Mouse (Mus musculus): ENCODE results near the gene Fads1. TPM values are rescaled to one million over a fixed set of nuclear protein-coding genes. Genes with fewer than 3 reads are reported as not detected.

Gene Fads1
- total RNA-seq, 2 experiments from 2014 or later, result 149 to 158 TPM

DNA sequence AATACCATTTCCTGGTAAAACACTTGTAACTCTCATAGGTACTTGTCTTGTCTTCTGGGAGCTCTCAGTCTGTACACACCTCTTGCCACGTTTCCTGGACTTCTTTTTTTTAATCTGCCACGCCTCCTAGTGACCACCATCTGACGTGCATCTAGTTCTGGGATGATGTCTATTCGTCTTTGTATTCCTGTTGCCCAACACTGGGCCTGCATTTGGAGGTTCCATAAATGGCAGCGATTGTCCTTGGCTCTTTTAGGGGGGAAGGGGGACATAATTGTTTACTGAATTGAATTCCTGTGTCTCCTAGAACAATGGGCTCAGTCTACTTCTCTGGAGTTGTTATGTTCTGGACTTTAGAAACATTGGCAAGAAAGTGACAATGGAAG lies 21.9 kb downstream of the Fads1 start:
- no peak for DNase-seq
- intact Hi-C loops (cut with DNase I), result no loop called here

DNA sequence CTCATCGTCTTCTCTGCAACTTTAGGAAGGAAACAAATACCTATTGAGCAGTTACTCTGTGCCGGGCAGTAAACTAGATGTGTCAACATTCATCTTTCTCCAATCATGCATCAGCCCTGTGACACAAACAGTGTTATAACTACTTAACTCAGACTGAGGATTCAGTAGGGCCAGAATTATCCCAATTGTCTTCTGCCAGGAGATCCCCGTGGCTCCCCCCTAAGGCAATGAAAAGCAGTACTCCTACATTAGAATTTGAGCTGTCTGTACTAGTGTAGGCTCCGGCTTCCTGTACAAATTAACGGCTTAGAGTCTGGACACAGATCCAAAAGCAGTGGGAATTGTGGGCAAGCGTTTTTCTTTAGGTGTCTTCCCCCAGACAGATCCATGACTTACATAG lies 22.4 kb downstream of the Fads1 start:
- DNase-seq, result no peak
- intact Hi-C loops (cut with DNase I), result no loop called here

DNA sequence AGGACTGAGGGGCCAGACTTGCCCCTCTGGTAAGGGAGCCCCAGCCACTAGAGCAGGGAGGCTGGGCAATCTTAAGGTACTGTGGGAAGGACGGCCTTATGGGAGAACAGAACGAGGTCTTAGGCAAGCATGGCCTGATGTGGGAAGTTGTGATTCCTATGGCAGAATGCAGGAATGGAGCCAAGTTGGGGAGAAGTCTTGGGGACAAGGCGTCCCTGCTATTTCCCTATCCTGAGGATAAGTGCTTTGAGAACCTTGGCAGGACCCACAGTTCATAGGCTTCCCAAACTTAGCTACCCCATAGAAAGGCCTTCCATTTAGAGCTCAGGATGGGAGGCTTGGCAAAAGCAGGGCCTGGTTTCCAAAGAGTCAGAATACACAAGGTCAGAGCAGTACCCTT lies 26.2 kb downstream of the Fads1 start:
- intact Hi-C loops (cut with DNase I), result no loop called here
- DNase-seq, result no peak

DNA sequence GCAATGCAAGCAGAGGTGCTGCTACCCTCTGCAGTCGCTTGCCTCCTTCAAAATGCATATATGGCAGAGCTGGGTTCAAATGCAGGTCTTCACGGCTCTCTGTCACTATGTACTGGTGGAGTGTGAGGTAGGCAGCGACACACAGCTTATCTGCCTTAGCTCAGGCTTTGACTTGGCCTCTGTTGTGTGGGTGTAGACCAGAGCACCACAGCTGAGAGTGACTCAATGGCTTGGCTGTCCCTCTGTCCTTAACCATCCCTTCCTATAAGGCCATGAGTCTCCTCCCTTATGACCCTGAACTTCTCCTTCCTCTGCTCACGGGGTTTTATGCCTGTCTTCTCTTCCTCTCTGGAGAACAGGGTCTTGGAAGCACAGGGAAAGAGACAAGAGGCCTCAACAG lies 28.2 kb downstream of the Fads1 start:
- intact Hi-C loops (cut with DNase I), result no loop called here
- DNase-seq, result no peak

DNA sequence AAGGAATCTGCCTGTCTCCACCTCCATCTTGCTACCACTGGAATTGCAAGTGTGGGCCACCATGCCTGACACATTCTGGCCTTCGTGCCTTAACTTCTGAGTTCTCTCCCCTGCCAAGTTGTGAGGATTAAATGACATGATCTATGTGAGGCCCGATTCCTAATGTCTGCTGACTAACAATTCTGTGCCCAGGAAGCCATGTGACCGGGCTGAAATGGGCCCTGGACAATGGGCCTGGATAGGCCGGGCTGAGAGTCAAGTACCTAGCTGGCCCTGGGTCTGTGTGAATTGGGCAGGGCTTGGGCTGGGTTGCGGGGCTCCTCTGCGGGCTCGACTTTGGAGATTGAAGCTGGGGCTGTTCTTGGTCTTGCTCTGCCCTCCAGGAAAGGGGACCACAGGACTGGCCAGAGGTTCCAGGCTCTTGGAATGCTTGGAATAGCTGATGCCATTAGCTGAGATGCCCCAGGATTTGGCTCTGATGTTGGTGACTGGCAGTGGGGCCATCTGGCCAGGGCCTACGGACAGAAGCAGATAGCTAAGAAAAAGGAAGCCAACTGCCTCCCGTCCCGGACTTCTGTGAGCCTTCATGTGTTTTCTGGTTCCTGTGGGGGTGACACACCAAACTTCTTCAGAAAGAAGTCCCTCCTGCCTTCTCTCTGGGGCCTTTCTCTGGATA lies 31.2 kb downstream of the Fads1 start:
- intact Hi-C loops (cut with DNase I), result no loop called here

DNA sequence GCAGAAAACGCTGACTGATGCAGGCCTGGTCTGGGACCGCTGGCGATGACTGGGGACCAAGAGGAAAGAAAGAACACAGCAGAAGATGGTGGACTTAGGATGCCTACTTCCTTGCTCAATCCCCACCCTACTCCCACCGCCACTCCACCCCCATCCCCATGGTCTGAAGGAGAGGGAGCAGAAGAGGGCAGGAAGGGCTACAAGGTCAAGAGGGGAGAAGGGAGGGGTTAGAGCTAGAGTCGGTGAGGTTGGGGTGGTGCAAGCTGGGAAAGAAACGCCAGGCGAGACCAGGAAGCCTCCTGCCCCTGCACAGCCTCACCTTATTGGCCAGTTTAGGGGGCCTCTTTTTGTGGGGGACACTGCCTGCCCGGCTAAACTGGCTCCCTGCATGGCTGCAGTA lies 33.4 kb downstream of the Fads1 start:
- intact Hi-C loops (cut with DNase I), result no loop called here
- no peak for DNase-seq

More for the DNA sequence above, 31.2 kb downstream of the Fads1 start:
- DNase-seq, result no peak

DNA sequence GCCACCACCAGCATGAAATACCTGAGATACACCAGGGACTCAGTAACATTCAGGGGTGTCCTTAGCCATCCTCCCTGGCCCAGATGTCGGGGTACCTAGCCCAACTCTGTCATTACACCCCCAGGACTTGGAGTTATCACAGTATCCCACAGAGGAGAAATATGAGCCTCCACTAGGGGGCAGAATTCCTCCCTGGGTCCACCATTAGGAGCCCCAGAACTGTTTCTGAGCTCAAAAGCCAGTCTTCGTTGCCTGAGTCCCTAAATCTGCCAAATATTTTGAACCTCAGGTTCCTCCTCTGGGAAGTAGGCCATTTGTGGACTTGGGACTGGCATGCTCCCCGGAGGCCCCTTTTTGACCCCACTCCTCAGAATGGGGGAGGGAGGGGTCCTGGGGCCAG lies 36.4 kb downstream of the Fads1 start:
- intact Hi-C loops (cut with DNase I), result no loop called here
- no peak for DNase-seq

DNA sequence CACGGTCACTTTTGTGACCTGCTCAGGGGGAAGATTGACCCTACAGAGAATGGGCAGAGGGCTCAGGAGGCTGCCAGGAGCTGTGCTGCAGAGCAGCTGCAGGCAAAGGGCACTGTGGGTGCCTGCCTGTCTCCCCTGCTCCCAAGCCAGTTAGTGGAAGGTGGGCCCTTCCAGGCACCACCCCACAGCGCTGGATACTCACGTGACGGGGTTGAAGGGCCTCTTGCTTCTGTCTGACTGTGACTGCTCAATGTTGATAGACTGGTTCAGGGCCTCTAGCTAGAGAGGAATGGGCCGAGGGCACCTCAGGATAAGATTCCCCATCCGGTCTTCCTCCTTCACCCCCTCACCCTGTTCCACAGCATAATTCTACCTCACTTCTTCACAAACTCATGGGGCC lies 36.9 kb downstream of the Fads1 start:
- intact Hi-C loops (cut with DNase I), result no loop called here

DNA sequence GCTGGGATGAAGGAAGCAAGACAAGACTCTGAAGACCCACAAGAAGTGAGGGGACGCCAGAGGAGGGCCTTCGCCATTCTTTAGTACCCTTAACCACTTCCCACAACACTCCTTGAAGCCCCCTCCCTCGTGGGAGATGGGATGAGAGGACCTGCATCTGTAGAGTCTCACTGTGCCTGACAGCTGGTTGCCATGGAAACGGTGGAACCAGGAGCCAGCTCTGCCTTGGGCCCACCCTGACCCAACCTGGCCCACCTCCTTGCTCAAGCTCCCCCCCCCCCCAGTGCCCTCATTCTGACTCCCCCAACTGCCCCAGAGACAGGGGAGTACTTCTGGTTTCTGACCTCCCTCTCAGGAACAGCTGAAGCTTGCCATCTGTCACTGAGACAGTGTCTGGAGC lies 38.9 kb downstream of the Fads1 start:
- intact Hi-C loops (cut with DNase I), result no loop called here
- no peak for DNase-seq

More for the DNA sequence above, 36.9 kb downstream of the Fads1 start:
- DNase-seq, result no peak

DNA sequence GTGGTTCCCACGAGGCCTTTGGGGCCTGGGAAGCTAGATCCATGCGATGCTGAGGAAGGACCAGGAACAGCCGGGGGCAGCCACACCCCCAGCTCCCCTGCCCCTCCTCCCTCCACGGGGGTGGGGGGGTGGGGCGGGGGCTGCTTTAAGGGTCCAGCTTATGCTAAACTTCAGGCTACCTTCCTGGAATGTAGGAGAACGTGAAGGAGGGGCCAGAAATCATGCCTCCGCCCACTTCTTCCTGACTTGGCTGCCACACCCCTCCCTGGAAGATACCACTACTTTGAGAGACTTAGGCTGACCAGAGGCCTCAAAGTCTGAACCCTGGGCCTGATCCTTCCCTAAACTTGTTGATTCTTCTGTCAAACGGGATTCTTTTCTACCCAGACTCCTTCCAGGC lies 40.0 kb downstream of the Fads1 start:
- DNase-seq, result no peak
- intact Hi-C loops (cut with DNase I), result no loop called here

DNA sequence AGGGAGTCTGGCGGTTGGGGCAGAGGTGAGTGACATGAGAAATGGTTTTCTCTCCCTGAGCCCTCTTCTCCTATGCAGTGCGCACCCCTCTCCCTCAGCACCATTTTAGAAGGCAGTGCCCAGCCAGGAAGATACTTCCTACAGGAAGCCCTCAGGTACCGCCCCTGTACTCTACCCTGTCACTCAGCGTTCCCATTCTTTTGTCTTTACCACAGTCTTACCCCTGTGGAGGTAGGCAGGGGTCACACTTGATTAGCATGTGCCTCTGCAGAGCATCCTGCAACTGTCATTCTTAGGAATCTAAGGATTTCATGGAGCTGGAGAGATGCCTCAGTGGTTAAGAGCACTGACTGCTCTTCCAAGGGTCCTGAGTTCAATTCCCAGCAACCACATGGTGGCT lies 40.9 kb downstream of the Fads1 start:
- intact Hi-C loops (cut with DNase I), result no loop called here
- DNase-seq, result no peak

DNA sequence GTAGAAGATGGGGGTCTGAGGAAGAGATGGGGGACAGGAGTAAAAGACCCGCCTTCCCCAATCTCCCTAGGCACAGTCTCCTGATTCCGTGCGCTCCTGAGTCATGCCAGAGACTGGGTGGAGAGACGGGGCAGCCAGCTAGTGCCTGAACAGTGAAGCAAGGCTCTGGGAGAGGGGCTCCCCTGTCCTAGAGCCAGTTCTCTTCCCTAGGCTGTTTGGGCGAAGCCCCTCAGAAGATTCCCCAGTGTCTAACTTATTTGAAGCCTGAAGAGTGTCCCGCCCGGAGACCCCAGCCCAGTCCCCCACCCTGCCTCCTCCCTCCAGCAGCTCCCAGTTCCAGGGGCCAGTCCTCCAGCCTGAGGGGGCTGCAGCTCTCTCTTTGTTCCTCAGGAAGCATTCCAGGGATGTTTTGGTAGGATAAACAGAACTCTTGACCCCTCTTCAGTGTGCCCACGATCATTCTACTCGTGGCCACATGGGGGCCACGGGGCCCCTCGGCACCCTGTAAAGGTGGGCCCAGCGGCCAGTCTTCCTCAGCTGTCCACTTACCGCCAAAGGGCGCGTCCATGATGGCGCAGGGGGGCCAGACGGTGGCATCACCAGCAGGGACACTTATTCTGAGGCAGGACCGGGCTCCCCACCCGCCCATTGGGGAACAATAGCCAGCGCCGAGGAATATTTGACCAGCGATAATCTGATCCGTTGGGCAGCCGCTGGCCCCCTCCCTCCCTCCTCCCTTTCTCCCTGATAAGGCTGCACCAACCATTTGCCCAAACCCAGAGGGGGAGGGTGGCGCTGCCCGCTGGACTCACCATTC lies 42.2 kb downstream of the Fads1 start:
- no peak for DNase-seq
- intact Hi-C loops (cut with DNase I), result no loop called here

DNA sequence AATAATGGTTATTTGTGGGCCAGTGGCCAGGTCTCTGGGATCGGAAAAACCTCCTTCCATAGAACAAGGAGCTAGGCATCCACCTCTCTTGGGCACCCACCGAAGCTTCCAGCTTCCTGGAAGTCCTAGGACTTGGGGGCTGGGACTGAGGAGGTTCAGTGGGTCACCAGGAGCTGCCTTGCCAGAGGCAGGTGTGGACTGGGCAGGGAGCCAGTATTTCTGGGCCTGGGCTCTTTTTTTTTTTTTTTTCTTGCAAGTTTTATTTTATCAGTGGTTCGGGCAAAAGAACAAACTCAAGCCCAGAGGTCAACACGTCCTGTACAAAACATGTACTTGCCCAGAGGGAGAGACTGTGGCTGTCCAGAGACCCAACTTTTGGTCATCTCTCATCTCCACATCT lies 43.1 kb downstream of the Fads1 start:
- DNase-seq, result no peak
- intact Hi-C loops (cut with DNase I), result no loop called here

DNA sequence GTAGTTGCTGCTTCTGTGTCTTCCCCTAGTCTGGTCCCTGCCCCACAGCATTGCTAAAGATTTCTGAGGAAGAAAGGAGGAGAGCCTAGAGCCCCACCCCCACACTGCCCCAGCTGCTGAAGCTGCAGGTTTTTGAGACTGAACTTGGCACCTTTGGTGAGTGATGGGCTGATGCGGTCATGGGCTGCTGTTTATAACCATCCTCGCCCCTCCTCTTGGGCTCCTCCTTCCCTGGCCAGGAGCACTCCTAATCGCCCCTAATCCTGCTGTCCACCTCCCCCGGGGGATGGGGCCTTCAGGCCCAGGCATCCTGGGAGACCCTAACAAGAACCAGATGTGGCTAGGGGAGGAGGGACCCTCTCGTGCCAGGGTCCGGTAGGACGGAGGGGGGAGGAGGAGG lies 48.3 kb downstream of the Fads1 start:
- no peak for DNase-seq
- intact Hi-C loops (cut with DNase I), result no loop called here

DNA sequence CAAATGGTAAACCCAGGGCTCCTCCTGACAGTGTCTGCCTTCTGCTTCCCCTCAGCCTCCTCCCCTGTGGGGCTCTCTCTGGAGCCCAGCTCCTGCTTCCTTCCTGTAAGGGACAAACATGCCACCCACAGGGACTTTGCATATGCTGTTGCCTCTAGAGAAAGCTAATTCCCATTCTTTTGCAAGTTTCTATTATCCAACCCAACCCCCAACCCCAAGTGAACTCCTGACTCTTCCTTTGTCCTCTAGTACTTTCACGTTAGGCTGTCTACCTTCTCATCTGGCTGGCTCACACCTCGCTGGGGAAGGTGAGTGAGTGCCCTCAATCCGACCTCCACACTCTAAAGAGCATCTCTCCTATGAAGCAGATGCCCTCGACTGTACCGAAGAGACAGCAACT lies 49.2 kb downstream of the Fads1 start:
- no peak for DNase-seq
- intact Hi-C loops (cut with DNase I), result no loop called here

DNA sequence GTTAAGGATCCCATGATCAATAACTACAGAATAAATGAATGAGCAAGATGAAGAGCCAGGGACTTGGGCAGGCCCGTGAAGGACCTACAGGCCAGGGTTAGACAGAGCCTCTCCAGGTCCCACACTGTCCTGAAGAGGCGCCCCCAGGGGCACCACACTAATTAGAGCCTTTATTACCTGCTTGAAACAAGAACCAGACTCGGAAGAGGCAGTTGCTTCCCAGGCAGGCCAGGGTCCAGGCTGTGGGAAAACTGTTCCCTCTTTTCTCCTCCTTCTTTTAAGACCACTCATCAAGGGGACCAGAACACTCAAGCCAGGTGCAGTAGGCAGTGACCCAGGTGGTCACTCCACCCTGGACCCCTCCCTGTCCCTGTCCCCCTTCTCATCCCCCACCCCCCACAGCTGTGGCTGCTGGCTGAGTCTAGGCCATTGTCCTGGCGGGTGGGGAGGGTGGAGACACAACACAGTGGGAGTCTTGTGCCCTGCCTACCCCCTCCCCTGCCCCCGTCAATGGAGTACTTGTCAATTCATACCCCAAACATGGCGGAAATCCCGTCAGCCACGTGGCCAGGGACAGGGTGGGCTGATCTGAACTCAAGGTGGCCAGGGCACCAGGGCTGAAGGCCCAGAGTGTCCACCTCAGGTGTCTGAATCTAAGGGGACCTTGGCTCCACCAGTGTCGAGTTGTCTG lies 49.8 kb downstream of the Fads1 start:
- intact Hi-C loops (cut with DNase I), result no loop called here
- no peak for DNase-seq

DNA sequence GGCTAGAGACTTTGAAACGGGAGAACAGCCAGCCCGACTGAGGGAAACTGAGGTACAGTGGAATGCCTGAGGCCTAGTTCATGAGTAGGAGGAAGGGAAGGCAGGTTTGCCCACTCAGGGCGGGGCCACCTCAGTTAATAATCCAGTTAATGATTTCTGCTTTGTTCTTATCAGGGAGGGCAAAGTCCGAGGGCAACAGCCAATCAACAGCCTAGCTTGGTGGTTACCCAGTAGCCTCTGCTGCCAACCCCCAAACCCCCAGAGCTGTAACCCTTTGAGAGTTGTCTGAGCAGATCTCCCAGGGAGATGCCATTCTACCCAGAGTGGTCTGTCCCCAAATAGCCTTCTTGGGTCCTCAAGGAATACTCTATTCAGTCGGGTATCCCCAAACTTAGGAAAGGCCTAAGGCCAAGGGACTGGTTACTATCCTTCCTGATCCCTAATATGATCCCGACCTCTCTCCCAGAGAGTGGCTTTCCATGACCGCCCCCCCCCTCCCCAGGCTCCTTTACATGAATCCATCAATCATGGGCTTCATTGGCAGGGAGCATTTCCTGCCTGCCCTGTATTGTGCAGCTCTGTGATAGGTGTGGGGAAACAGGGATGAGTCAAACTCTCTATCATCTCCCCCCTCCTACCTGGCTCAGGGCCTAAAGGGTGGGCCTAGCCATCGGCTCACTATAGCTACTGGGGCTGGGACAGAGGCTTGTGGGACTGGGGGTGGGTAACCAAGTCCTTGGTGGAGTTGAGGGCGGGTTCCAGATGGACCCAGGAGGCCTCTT lies 53.3 kb downstream of the Fads1 start:
- DNase-seq, result no peak
- intact Hi-C loops (cut with DNase I), result no loop called here

DNA sequence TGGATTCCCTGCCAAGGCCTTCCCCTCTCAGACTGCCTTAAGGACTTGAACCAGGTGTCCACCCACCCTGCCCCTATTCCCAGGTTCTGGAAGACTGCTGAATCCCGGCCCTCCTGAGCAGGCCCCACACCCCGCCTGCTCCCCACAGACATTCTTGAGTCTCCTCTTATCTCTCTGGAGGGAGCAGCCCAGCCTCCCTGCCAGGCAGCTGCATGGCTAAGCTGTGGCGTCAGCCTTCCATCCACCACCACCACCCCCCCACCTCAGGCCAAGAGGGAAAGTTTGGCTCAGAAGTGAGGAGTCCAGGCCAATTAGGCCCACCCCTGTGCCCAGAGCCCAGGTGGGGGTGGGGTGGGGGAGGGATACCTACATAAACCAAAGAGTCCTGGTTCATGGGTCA lies 55.8 kb downstream of the Fads1 start:
- intact Hi-C loops (cut with DNase I), result no loop called here
- DNase-seq, result no peak

DNA sequence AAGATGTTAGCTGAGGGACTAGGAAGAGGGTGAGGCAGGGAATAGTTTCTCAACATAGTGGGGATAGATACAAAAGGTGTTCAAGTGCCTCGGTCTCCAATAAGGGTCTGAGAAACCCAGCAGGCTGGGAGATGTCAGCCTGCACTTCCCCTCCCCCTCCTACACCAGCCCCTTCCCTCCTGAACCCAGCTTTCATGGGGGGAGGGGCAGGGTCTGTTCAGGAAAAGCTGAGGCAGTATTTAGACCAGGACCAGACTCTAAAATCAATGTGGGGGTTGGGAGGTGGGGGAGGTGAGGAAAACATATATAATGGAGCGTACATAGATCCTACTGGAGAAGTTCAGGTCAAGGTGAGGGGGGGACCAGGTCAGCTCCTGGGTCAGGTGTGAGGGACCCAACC lies 56.7 kb downstream of the Fads1 start:
- intact Hi-C loops (cut with DNase I), result no loop called here
- DNase-seq, result no peak

DNA sequence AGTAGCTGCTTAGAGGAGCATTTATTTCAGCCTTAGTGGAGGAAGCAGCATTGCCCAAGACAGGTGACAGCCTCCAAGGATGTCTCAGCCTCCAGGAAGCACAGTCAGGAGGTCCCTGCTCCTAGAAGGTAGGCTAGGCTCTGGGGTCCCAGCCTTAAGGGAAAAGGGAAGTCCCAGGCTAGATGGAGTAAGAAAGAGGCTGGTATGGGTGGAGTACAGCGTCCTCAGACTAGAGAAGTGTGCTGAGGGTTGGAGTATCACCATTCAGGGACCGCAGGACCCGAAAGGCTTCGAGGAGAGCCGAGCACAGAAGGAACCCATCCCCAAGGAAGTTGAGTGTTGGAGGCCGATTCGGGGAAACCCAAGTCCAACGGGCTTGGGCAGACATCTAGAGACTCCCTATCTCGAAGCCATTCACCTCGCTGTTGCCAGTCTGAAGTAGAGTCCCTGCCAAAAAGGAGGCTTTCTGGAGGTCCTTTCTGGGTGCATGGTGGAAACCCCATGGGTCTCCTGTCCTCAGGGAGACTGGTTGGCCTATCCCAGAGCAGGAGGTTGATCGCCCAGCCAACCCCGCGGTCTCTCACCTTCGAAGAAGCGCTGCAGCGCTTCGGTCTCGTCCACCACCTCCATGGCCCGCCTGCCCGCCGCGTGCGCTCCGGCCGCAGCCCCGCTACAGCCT lies 57.4 kb downstream of the Fads1 start:
- intact Hi-C loops (cut with DNase I), result no loop called here

More for the DNA sequence above, 57.4 kb downstream of the Fads1 start:
- DNase-seq, result no peak
